Mouse (Mus musculus) kidney, postnatal 4 days (tissue): ENCODE data around the gene Reep3.

Experiments used
- DNase-seq, 2 experiments: peaks; one replicate each; pipeline ENCODE4 v3.0.0; 2021; ENCODE audit warnings: mixed read lengths in 2 of 2

Gene Reep3

DNA sequence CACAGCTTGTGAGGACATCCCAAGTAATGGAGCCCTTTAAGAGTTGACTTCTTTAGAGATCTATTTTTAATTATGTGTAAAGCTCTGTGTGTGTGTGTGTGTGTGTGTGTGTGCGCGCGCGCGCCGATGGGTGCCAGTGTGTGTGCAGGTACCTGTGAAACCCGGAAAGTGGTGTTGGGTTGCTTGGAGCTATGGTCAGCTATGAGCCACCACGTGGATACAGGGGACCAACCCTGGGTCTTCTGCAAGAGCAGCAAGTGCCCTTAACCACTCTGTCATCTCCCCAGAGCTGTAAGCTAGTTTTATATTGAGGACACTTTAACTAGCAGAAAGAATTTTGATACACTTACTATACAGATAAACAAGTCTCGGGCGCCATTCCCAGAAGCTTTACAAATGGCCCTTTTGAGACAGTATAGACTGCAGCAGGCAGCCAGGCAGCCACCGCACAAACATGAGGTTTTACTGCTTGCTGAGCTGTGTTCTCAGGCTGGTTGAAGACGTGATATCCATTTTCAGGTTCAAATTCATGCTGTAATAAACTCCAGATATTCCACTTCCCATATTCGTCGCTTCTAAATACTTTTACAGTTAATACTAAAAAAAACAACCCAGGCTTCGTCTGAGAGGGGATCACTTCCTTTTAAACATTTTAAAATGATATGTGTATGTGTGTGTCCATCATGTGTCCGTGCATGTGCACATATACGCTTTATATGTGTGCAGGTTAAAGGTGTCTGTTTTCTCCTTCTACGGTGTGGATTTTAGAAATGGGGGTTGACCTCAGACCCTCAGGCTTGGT is 15.3 kb downstream of the Reep3 start:
- no peak for DNase-seq

- no peak for DNase-seq
Observed at GRCm38 (mm10) chr10:67079030-67079429, 17.7 kb downstream of the Reep3 start.

GRCm38 (mm10) chr10:67075931-67076878 is 20.5 kb downstream of the Reep3 start:
- DNase-seq, result peak; percentile 47 to 61

GRCm38 (mm10) chr10:67073577-67073976 is 23.2 kb downstream of the Reep3 start:
- DNase-seq, result no peak

- DNase-seq, result no peak
Observed at GRCm38 (mm10) chr10:67072600-67072999, 24.1 kb downstream of the Reep3 start.

DNA sequence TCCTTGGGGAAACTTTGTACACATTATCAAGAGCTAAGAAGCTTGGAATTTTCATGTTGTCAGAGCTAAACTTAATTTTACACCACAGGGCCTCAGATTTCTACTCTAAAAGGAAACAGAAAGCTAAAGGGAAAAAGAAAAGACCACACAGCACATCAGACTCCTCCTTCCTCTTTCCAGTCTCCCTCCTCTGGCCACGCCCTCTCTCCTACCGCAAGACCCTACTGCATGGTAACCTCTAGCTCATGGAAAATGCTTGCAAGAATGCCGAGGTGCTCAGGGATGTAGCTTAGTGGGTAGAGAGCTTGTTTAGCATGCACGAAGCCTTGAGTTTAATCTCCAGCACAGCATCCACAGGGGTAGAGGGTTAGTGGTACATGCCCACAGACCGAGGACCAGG is 24.9 kb downstream of the Reep3 start:
- no peak for DNase-seq

GRCm38 (mm10) chr10:67071389-67071788 is 25.4 kb downstream of the Reep3 start:
- no peak for DNase-seq

DNA sequence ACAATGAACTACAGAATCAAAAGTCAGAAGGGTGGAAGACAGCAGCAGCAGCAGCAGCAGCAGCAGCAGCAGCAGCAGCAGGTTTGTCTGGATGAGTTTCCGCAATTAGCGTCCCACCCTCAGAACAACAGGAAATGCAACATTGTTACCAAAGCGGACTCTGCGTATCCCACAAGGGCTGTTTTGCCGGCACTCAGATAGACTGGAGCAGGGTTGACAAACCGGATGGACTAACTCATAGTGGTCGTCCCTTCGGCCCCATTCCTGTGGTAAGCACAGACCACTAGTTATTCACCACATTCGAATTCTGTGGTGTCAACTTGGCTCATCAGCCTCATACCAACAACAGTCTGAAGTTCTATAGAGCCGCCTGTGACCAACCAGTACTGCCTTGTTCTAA is 27.7 kb downstream of the Reep3 start:
- DNase-seq, result no peak

DNA sequence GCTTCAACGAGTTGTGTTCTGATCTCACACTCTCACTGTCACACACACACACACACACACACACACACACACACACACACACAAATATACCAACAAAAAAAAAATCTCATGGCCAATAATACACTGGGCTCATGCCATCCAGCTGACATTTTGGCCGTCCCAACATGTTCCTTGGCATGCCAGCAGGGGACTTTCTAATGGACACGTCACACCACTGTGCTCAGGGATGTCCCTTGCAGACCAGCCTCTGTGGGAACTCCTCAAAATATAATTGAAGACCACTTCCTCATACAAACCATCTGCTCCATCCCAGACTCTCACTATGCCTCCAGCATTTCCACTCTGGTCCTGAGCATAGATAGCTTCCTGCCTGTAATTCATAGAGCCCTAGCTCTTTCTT is 30.3 kb downstream of the Reep3 start:
- DNase-seq, result no peak

GRCm38 (mm10) chr10:67065927-67066326 is 30.8 kb downstream of the Reep3 start:
- DNase-seq, result no peak

GRCm38 (mm10) chr10:67065277-67065887 is 31.4 kb downstream of the Reep3 start:
- DNase-seq, result no peak

GRCm38 (mm10) chr10:67061823-67062222 is 34.9 kb downstream of the Reep3 start:
- no peak for DNase-seq

GRCm38 (mm10) chr10:67061367-67061801 is 35.4 kb downstream of the Reep3 start:
- peak in 1 of 2 experiments; percentile 44 for DNase-seq

DNA sequence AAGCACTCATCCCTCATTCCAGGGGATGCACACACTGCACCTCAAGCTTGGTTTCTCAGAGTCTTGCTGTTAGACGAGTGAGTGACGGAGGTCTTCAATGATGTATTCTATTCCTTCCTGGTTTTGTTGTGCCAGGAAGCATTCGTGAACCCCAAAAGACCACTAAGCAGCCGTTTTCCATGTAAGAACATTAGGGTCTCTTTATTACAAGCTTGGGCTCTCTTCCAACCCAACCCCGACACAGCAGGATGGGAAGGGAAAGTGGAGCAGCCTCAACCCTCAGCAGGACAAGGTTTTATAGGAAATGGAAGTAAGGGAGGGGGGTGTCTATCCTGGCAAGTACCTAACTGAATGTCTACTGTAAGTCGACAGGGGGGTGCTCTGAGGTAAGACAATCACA is 38.0 kb downstream of the Reep3 start:
- DNase-seq, result no peak

DNA sequence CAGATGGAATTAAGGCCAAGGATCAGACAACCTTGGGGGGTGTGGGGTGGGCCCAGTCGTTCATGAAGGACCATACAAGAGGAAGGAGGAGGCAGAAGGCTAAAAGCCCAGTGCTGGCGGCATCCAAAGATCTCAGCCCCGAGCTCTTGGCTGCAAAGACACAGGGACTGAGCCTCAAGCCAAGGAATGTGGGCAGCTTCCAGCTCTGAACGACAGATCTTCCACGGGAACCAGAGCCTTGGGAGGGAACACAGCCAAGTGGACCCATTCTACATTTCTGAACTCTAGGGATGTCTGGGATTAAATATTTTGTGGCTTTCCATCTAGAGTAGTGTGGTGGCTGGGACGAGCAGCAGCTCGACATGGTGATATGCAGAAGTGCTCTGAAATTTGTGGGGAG is 38.4 kb downstream of the Reep3 start:
- peak in 1 of 2 experiments; percentile 41 for DNase-seq

- DNase-seq, result no peak
Observed at GRCm38 (mm10) chr10:67057696-67058095, 39.0 kb downstream of the Reep3 start.

DNA sequence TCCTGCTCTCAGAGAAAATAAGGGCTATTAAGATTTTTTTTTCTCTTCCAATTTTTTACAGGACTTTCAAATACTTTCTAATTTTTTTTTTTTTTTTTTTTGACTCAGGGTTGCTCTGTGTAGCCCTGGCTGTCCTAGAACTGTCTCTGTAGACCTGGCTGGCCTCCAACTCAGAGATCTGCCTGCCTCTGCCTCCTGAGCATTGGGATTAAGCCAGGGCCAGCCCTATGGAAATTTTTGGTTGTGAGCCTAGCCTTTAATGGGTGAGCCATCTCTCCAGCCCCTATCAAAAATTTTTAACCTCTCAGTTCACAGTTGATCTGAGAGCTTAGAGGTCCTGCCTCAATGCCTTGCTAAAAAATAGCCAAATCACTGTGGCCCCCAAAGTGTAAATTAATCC is 39.5 kb downstream of the Reep3 start:
- no peak for DNase-seq

DNA sequence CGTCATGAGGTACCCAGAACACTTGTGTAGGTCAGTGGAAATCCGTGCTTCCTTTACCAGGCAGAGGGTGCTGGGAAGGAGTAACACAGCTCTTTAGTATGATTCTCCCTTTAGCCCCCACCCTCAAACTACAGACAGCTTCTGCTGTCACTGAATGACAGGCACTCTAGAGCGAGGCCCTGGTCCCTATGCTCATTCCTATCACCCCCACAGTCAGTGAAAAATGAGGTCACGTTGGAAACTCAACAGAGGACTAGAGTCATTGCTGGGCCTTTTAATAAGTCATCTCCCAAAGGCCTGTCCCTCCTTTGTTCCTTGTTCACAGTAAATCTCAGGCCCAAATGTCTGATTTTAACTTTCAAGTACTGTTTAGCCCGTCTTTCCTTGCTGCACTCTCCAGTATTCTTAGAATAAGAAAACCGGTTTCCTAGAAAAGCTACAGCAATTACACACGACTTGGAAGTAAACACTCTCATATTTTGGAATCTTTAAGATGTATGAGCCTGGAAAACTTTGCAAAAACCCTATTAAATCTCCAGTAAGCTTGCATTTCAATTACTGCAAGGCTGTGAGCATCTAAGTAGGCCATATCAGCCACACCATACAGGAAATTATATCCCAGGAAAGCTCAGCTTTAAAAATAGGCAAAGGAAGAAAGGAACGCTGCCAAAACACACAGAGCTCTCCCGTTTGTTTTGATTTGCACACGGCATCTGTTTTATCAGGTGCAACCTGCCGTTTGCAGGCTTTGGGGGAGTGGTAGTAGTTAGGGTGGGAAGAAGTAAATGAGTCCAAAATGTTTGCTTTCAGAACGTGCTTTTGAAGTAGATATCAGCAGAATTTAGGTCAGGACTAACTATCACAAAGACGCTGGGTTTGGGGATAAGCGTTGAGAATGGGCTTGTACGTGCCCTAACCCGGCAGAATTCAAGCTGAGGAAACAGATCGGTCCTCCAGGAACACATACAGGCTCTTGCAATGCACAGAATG is 40.6 kb downstream of the Reep3 start:
- DNase-seq, result peak in 1 of 2 experiments; percentile 32

GRCm38 (mm10) chr10:67053475-67053874 is 43.3 kb downstream of the Reep3 start:
- peak in 1 of 2 experiments; percentile 31 for DNase-seq

GRCm38 (mm10) chr10:67052429-67052828 is 44.3 kb downstream of the Reep3 start:
- no peak for DNase-seq

DNA sequence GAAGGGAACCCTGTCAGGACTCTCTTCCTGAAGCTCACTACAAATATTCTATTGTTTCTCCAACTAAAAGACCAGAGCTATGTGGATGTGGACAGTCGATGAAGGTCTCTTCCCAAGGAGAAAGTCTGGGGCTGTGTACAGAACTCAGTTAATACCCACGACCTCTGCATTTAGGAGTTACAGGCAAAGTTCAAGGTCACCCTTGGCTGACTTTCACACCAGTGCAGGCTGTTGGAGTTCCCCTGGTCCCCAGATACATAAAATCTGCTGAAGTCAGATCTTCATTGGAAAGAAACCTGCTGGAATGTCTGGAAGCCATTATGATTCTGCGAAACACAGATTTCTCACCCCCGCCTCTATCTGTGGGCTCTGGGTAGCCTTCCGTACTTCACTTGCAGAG is 45.3 kb downstream of the Reep3 start:
- DNase-seq, result no peak

GRCm38 (mm10) chr10:67050766-67051165 is 46.0 kb downstream of the Reep3 start:
- DNase-seq, result no peak
